ENCODE assay signal across 12 mouse cellular contexts in genomic region chr15:83428586-83428985, GRCm38 (mm10).
"Had no signal": no experiment of that assay in that cellular context is flagged by ENCODE, and none has a peak within 500 bp of the region (broad histone marks: within the 10 kb centered on the region; RNA-seq: fewer than 3 reads in every experiment).

No protein-coding gene starts in this region.

- ATAC-seq: inflammation-experienced regulatory T-cells, adult 6 months; intestine, postnatal 0 days; lung, postnatal 0 days; midbrain, embryonic 13.5 days had no signal

- DNase-seq: kidney, adult 8-10 months; kidney, postnatal 36 days; lung, adult 2 months; lung, postnatal 4 days; right cerebral cortex, postnatal 14 days; thymus, postnatal 4 days had no signal

- H3K4me1 ChIP-seq: midbrain, embryonic 13.5 days had no signal

- H3K9me3 ChIP-seq: limb, embryonic 10.5 days; midbrain, embryonic 13.5 days had no signal

- H3K9ac ChIP-seq: midbrain, embryonic 13.5 days had no signal

- H3K27ac ChIP-seq: kidney, postnatal 0 days; midbrain, embryonic 13.5 days had no signal

- H3K36me3 ChIP-seq: limb, embryonic 10.5 days; midbrain, embryonic 13.5 days had no signal

- H3K4me2 ChIP-seq: midbrain, embryonic 13.5 days had no signal

- H3K4me3 ChIP-seq: limb, embryonic 10.5 days; midbrain, embryonic 13.5 days had no signal

- H3K27me3 ChIP-seq: midbrain, embryonic 13.5 days had no signal
